Mouse (Mus musculus) kidney, embryonic 15.5 days (tissue): ENCODE results near the gene Il17rb. TPM values are rescaled to one million over a fixed set of nuclear protein-coding genes. Genes with fewer than 3 reads are reported as not detected.

Experiments
- ATAC-seq: fragments of 200-750 bp; cut with Nextera tagmentation; replicated peaks from 2 replicates; pipeline ENCODE4 v1.8.0; 2017; ENCODE audit warnings: moderate TSS enrichment; ENCODE audit not compliant: low FRiP score
- H3K27ac ChIP-seq: fragments of 300-500 bp; sonication (generic); 2 replicates; pipeline ENCODE4 v1.5.1; 2015; ENCODE audit warnings: mild to moderate bottlenecking, inconsistent platforms
- H3K27me3 ChIP-seq: fragments of 300-500 bp; sonication (generic); 2 replicates; pipeline ENCODE4 v1.6.1; 2015; ENCODE audit warnings: inconsistent platforms
- H3K36me3 ChIP-seq: fragments of 300-500 bp; sonication (generic); 2 replicates; pipeline ENCODE4 v1.6.1; 2015; ENCODE audit warnings: inconsistent platforms
- H3K4me1 ChIP-seq: fragments of 300-500 bp; sonication (generic); 2 replicates; pipeline ENCODE4 v1.6.1; 2015; ENCODE audit warnings: inconsistent platforms
- H3K4me2 ChIP-seq: fragments of 300-500 bp; sonication (generic); 2 replicates; pipeline ENCODE4 v1.6.1; 2015; ENCODE audit warnings: moderate library complexity, mild to moderate bottlenecking, inconsistent platforms
- H3K4me3 ChIP-seq: fragments of 300-500 bp; sonication (generic); replicated peaks from 2 replicates; pipeline ENCODE4 v1.5.1; 2015; ENCODE audit warnings: mild to moderate bottlenecking, inconsistent platforms
- H3K9ac ChIP-seq: fragments of 300-500 bp; sonication (generic); 2 replicates; pipeline ENCODE4 v1.6.1; 2015; ENCODE audit warnings: mild to moderate bottlenecking, inconsistent platforms
- H3K9me3 ChIP-seq: fragments of 300-500 bp; sonication (generic); replicated peaks from 2 replicates; pipeline ENCODE4 v1.6.1; 2016; ENCODE audit warnings: inconsistent platforms
- WGBS: fragments of 180-500 bp; shearing (Covaris S2); methylation state at CpG from one replicate; pipeline ENCODE4 v1.1.7; 2015; ENCODE audit warnings: mixed read lengths; 5-methylcytosine and 5-hydroxymethylcytosine counted together
- polyA plus RNA-seq: library from polyadenylated mRNA; unstranded; fragments of >200 nt; fragmentation: Nextera tagmentation; extraction: Ambion mirVana; gene quantifications from 2 replicates; pipeline ENCODE4 v1.2.1, GENCODE M21; 2015

Il17rb gene
- polyA plus RNA-seq = 1.2 and 1.3 TPM in 2 replicates

DNA sequence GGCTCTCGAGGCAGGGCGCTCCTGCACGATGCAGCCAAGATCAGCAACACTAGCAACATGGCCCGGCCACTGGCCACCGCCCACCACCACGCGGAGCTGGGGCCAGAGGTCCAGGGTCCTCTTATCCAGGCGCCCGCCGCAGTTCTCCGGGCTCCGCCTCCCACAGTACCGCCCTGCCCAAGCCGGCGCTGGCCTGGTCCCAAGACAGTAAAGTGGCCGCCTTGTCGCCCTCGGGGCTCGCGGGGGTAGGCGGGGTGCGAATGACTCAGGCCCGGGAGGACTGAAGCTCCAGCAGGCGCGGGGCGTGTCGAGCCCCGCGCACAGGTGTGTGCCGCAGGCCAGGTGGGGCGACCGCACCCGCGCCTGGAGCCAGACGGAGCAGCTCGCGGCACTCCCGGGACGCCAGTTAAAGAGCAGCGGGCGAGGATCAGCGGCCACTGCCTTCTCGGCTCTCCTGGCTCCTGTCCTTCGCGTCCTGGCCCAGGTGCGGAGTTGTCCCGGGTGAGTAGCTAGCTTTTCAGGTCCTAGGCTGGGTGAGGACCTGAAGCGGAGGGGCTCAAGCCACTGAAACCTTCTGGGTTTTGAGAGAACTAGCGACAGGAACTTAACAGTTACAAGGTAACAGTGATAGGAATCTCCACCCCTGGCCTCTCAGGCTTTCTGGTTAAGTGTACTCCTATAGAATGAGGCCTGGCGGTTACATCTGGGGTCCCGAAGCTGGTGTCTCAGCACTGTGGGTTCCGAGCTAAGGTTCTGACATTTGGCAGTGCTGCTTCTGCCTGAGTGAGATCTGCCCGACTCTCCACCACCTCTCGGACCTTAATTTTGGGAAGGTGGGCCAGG is at the start of gene Il17rb, which contains the start of gene Chdh:
Il17rb (minus strand) TSS at position 164 of the 843 bp plus-strand sequence.
Chdh (plus strand) TSS at position 291 of the 843 bp plus-strand sequence.
- Histone ChIP-seq H3K9ac (peak within 1 kb of the TSS; percentile 41), H3K4me1 (peaks cover 28% of the 10 kb centered on the region), H3K4me2 (peak within 1 kb of the TSS; percentile 92), H3K27me3 (peaks cover 34% of the 10 kb centered on the region), H3K36me3 (no peaks in the 10 kb centered on the region), H3K9me3 (no peaks in the 10 kb centered on the region), H3K4me3 (peak within 1 kb of the TSS; percentile 49), H3K27ac (peak within 1 kb of the TSS; percentile 41; the same call in 1 of the 2 replicates)
- WGBS = 10% methylated on average over 54 of the region's 54 CpGs
- peak; percentile 78 for ATAC-seq

DNA sequence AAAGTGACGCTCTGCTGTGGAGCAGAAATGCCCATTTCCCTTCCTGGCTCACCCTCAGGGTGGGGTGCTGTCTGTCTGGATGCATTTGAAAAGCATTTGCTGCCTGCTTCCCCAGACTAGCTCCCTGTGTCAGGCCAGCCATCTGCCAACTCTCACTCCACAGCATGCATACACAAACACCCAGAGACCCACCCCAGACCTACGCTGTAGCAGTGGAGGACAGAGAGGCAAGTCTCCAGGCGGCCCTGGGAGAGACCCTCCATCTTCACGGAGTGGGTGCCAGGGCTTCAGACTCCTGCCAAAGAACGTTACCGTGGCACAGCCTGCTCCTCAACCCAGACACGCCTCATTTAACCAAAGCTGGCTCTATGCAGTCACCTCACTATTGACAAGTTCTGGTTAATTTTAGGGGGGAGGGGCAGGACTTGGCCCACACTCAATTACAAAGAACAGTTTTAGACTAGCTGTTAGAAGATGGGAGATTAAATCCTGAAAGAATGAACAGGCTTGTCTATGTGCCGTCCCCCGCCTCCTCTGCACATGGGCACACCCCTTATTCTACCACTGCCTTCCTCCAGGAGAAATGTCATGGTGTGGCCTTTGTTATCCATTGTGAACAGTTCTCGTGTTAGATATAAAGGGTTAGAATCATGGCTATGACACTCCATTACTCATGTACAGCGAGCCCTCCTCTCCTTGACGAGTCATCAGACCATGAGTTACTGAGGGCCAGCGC is 47.5 kb upstream of the Il17rb start:
- H3K27me3 ChIP-seq = no peaks in the 10 kb centered on the region
- 55% methylated on average over 13 of the region's 13 CpGs for WGBS
- H3K4me1 ChIP-seq = peaks cover 10% of the 10 kb centered on the region; the same call in 1 of the 2 replicates
- H3K36me3 ChIP-seq = no peaks in the 10 kb centered on the region
- no peak overlapping the region for H3K4me3 ChIP-seq
- H3K27ac ChIP-seq = no peak overlapping the region
- H3K9ac ChIP-seq = no peak overlapping the region
- no peaks in the 10 kb centered on the region for H3K9me3 ChIP-seq
- no peak overlapping the region for H3K4me2 ChIP-seq
- peak; percentile 54; the same call in 1 of the 2 replicates for ATAC-seq

DNA sequence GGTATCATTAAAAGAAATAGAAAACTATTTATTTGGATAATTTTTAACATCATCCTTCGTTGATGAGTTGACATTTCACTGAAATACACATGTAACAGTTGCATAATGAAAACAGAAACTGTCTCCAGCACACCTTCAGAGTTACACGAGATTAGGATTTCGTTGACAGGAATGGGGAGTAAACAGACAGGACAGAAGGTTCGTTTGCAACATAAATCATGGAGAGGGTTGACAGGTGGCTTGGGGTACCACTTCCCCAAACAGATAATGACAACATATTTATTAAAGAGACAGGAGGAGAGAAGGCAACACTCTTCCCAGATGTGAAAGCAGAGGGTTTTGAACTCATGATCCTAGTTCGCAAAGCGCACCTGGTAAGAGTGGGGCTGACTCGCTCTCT is 46.2 kb upstream of the Il17rb start:
- no peaks in the 10 kb centered on the region for H3K27me3 ChIP-seq
- no peak for ATAC-seq
- H3K4me1 ChIP-seq = peaks cover 10% of the 10 kb centered on the region; the same call in 1 of the 2 replicates
- H3K36me3 ChIP-seq = no peaks in the 10 kb centered on the region
- H3K4me2 ChIP-seq = no peak overlapping the region
- 70% methylated on average over 7 of the region's 7 CpGs for WGBS
- no peaks in the 10 kb centered on the region for H3K9me3 ChIP-seq
- H3K4me3 ChIP-seq = no peak overlapping the region
- H3K9ac ChIP-seq = no peak overlapping the region
- no peak overlapping the region for H3K27ac ChIP-seq

DNA sequence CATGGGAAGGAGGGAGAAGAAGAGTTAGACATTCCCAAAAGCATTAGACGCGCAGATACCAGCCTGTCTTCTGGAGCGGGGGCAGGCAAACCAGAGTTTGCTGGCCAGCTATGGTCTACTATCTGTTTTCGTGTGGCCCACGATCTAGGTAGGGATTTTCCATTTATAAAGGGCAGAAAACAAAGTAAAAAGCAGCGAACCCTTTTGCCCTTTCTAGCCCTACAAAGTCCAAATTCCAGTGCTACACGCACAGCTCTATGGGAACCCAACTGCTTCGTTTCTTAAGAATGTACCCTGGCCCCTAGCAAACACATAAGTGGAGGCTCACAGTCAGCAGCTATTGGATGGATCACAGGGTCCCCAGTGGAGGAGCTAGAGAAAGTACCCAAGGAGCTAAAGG is 41.6 kb upstream of the Il17rb start:
- H3K9me3 ChIP-seq = no peaks in the 10 kb centered on the region
- H3K4me3 ChIP-seq = no peak overlapping the region
- no peak overlapping the region for H3K27ac ChIP-seq
- no peaks in the 10 kb centered on the region for H3K36me3 ChIP-seq
- no peak for ATAC-seq
- H3K9ac ChIP-seq = no peak overlapping the region
- peaks cover 9% of the 10 kb centered on the region; the same call in 1 of the 2 replicates for H3K4me1 ChIP-seq
- WGBS = 95% methylated on average over 8 of the region's 8 CpGs
- no peak overlapping the region for H3K4me2 ChIP-seq
- H3K27me3 ChIP-seq = no peaks in the 10 kb centered on the region

DNA sequence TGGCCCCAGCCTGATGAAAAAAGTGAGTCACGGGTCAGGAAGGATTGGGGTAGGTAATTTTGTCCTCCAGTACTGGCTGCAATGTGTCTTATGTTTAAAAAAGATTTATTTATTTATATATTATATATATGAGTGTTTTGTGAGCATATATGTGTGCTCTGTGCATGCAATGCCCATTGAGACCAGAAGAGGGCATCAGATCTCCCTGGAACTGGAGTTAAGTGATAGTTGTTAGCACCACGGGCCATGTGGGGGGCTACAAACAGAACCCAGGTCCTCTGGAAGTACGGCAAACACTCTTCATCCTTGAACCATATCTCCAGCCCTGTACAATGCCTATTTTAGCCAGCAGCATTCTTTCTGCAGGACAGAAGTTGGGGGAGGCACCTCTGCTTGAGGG is 39.4 kb upstream of the Il17rb start:
- Histone ChIP-seq H3K27ac (no peak overlapping the region), H3K4me2 (no peak overlapping the region), H3K9ac (no peak overlapping the region), H3K4me1 (peaks cover 12% of the 10 kb centered on the region; the same call in 1 of the 2 replicates), H3K9me3 (no peaks in the 10 kb centered on the region), H3K36me3 (no peaks in the 10 kb centered on the region), H3K4me3 (no peak overlapping the region), H3K27me3 (no peaks in the 10 kb centered on the region)
- WGBS = 89% methylated on average over 3 of the region's 3 CpGs
- ATAC-seq = no peak

DNA sequence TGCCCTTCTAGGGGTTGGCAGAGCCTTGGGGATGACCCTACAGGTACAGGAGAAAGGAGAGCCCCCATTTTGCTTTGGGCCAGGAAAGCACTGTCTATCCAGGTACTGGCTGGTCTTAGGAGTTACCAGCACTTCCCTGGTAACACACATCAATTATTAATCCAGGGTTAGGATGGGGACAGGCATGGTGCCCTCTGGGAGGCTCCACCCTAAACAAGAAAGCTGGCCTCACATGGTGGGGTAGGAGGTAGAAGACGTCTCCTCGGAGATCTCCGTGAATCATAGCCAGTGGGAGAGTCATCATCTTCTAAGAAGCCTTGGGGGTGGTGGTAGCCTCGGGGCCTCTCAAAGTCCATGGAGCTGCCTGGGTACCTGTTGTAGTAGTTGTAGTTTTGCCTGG is 38.3 kb upstream of the Il17rb start:
- ATAC-seq = no peak
- WGBS = 82% methylated on average over 4 of the region's 4 CpGs
- H3K4me1 ChIP-seq = peaks cover 12% of the 10 kb centered on the region; the same call in 1 of the 2 replicates
- H3K9ac ChIP-seq = no peak overlapping the region
- H3K36me3 ChIP-seq = no peaks in the 10 kb centered on the region
- H3K27ac ChIP-seq = no peak overlapping the region
- H3K27me3 ChIP-seq = no peaks in the 10 kb centered on the region
- no peak overlapping the region for H3K4me2 ChIP-seq
- no peak overlapping the region for H3K4me3 ChIP-seq
- no peaks in the 10 kb centered on the region for H3K9me3 ChIP-seq

DNA sequence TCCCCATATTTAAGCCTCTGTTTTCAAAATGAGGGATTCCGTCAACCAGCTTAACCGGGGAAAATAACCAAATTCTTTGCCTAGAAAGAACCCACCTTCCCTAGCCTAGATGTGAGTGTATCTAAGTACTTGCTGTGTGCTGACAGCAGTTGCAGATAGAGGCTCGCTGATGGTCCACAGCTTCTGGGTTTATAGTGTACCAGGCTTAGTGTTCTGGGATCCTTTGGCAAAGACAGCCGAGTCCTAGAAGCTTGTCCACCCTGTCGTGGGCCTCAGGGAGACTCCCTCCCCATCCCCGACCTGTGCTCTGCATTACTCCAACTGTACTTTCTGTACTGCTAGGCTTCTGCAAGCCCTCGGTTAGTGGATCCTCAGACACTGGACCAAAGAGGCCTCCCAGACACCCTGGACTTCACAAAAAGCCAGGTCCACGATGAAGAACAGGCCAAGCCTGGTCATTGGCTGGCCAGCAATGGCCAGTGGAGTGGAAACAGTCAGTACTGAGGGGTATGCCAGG is 37.1 kb upstream of the Il17rb start:
- Histone ChIP-seq H3K4me1 (peaks cover 12% of the 10 kb centered on the region; the same call in 1 of the 2 replicates), H3K4me3 (no peak overlapping the region), H3K9ac (no peak overlapping the region), H3K4me2 (no peak overlapping the region), H3K36me3 (no peaks in the 10 kb centered on the region), H3K9me3 (no peaks in the 10 kb centered on the region), H3K27ac (no peak overlapping the region), H3K27me3 (no peaks in the 10 kb centered on the region)
- no peak for ATAC-seq
- WGBS = 69% methylated on average over 8 of the region's 8 CpGs

DNA sequence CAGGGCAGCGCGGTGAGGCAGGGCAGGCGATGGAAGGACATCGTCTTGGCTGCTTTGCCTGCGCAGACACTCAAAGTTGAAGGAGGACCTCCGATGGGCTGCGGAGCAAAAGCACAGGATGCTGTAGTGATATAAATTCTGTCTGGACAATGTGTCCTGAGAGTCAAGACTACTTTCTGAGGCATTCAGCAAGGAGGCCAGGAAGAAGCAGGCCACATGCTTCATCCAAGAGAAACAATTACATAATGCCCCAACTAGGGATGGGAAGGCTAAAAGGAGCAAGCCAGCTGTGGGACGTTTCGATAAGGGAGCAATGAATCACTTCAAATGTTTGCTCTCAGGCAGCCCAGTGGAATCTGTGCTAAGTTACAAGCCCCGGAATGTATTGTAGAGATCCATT is 36.5 kb upstream of the Il17rb start:
- no peaks in the 10 kb centered on the region for H3K9me3 ChIP-seq
- no peaks in the 10 kb centered on the region for H3K36me3 ChIP-seq
- H3K4me3 ChIP-seq = no peak overlapping the region
- H3K9ac ChIP-seq = no peak overlapping the region
- WGBS = 66% methylated on average over 10 of the region's 10 CpGs
- no peak for ATAC-seq
- no peak overlapping the region for H3K4me2 ChIP-seq
- peaks cover 12% of the 10 kb centered on the region; the same call in 1 of the 2 replicates for H3K4me1 ChIP-seq
- no peaks in the 10 kb centered on the region for H3K27me3 ChIP-seq
- H3K27ac ChIP-seq = no peak overlapping the region

DNA sequence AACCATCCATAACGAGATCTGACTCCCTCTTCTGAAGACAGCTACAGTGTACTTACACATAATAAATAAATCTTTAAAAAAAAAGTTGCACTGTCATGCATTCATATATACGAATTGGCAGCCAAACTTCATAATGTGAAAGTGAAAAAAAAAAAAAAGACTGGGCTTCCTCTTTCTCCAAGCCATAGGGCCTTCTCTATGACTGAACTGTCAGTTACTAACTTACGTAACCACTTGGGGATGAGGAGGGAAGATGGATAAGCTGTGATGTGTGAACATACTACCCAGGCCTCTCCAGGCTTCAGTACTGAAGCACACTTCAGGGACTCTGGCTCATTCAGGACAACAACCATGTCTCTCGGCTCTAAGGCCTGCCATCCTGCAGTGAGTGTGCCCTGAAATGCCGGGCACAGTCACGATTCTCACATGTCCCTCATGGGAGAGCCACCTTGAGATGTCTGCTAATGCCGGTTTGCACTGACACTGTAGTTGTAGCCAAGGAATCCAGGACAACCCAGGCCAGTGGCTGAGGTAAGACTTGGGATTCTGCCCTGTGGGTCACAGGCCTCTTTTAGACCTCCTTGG is 34.8 kb upstream of the Il17rb start:
- no peaks in the 10 kb centered on the region for H3K27me3 ChIP-seq
- no peak overlapping the region for H3K9ac ChIP-seq
- peaks cover 10% of the 10 kb centered on the region; the same call in 1 of the 2 replicates for H3K4me1 ChIP-seq
- H3K27ac ChIP-seq = no peak overlapping the region
- 90% methylated on average over 7 of the region's 7 CpGs for WGBS
- H3K36me3 ChIP-seq = no peaks in the 10 kb centered on the region
- H3K4me3 ChIP-seq = no peak overlapping the region
- H3K9me3 ChIP-seq = no peaks in the 10 kb centered on the region
- H3K4me2 ChIP-seq = no peak overlapping the region
- ATAC-seq = no peak

DNA sequence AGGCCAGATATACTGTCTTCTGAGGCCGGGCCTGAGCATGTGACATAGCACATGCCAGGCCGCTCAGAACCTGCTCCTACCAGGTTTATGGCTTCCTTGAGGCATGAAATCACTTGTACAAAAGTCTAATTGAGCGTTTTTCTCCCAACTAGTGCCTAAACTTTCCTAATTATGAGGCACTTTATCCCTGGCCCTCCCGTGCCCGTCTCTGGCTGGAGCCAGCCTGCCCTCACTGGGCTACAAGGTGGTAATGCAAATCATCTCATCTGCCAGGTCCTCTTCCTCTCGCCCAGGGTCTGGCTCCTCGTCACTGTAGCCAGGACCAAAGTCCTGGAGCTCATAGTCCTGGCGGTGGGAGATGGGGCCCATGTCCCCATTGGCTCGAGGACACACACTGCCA is 33.1 kb upstream of the Il17rb start:
- Histone ChIP-seq H3K4me1 (peaks cover 10% of the 10 kb centered on the region; the same call in 1 of the 2 replicates), H3K27me3 (no peaks in the 10 kb centered on the region), H3K36me3 (no peaks in the 10 kb centered on the region), H3K4me3 (no peak overlapping the region), H3K27ac (no peak overlapping the region), H3K4me2 (no peak overlapping the region), H3K9ac (no peak overlapping the region), H3K9me3 (no peaks in the 10 kb centered on the region)
- ATAC-seq = no peak
- 82% methylated on average over 9 of the region's 9 CpGs for WGBS

DNA sequence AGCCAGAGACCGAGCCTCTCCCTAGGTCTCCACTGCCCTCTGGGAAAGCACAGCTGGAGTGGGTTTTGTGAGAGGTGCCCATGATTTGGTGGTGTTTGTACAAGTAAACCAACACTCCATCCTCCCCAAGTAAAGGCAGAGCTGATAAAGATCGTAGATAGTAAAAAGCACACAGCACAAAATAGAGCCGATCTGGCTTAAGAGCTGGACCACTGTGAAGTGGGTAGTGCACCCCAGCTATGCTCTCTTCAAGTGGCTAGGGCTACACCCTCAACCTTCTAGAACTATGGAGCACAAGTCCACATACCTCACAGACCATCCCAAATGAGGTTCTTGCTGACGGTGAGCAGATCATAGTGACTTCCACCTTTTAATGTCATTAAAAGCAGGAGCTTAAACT is 30.7 kb upstream of the Il17rb start:
- Histone ChIP-seq H3K27ac (no peak overlapping the region), H3K4me2 (no peak overlapping the region), H3K4me1 (no peaks in the 10 kb centered on the region), H3K27me3 (no peaks in the 10 kb centered on the region), H3K9ac (no peak overlapping the region), H3K9me3 (no peaks in the 10 kb centered on the region), H3K36me3 (no peaks in the 10 kb centered on the region), H3K4me3 (no peak overlapping the region)
- ATAC-seq = no peak
- 68% methylated on average over 4 of the region's 4 CpGs for WGBS
